ENCODE assay signal across 8 mouse cellular contexts in the genomic region with DNA sequence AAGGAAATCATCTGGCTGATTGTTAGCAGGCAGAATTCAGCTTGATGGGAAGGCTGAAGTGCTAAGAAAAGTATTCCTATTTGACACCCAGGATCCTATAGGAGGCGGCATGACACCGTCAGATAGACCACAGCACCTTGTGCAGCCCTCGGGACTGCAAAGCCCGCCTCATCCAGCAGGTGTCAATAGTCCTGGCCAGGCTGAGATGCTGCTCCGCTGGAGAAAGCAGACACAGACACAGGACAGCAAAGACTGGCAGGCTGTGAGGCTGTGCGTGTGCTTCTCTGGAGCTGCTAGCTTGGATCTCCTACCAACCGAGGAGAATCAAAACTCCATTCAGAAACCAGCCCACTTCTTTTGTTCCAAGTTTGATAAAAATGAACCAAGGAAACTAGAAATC.
DNase-seq lines count a peak whose midpoint lies in the region; TF ChIP-seq lines count a peak whose summit lies in the region.

No protein-coding gene starts in this region.

- intact Hi-C loops in gastrocnemius, postnatal 14 days (cut with DNase I; ENCODE audit: low total_unique reads): loop anchor here (2.0 to 5.0 kb wide), 2 partner anchors 463 to 864 kb away; no protein-coding TSS in a partner anchor
- intact Hi-C loops in left cerebral cortex, adult 2 months (cut with DNase I): loop anchor here (5.0 kb wide), 2 partner anchors 464 to 859 kb away; no protein-coding TSS in a partner anchor

- no peak overlapping the region for H3K27ac ChIP-seq in cortical plate, adult 2 months (ENCODE audit: insufficient read depth, low read length)
- H3K27ac ChIP-seq in left cerebral cortex, adult 2 months: no peak overlapping the region

- peak; percentile 88 for DNase-seq in ZHBTc4 (ENCODE audit: low read depth, low spot score)
- peak; percentile 77 for DNase-seq in gastrocnemius, postnatal 14 days
- peak; percentile 88 for DNase-seq in induced T-regulatory cell, adult 2 months (ENCODE audit: low read depth)
- peak; percentile 50 to 60 for DNase-seq in left cerebral cortex, adult 2 months (ENCODE audit: extremely low spot score in 1 of 2, low spot score in 2 of 2)
- peak; percentile 83 to 89 for DNase-seq in lung, postnatal 4 days
- peak; percentile 43 for DNase-seq in right cerebral cortex, adult 18-20 months
- peak; percentile 61 to 65 for DNase-seq in urinary bladder, adult 18-20 months (ENCODE audit: low spot score in 2 of 2)

- TF ChIP-seq CTCF in cortical plate, adult 2 months (IDR thresholded peaks at IDR 0.05; ENCODE audit: extremely low read depth, insufficient read depth, low read length): peak; percentile 72
- peak; percentile 64 for TF ChIP-seq CTCF in left cerebral cortex, adult 2 months (IDR thresholded peaks at IDR 0.05)

- H3K4me3 ChIP-seq in cortical plate, adult 2 months (ENCODE audit: insufficient read depth, low read length): no peak overlapping the region
- H3K4me3 ChIP-seq in left cerebral cortex, adult 2 months: no peak overlapping the region

- no peaks in the 10 kb centered on the region for H3K4me1 ChIP-seq in cortical plate, adult 2 months (ENCODE audit: control insufficient read depth, insufficient read depth, low read length)

- TF ChIP-seq POLR2A in cortical plate, adult 2 months (IDR thresholded peaks at IDR 0.05; ENCODE audit: extremely low read depth, insufficient read depth, low read length): no peak
